Mouse (Mus musculus) E14TG2a.4 (cell line): ENCODE results near the gene Got1.

Source experiments
- CTCF ChIP-seq: conservative IDR thresholded peaks from 2 replicates; pipeline ENCODE4 v1.5.1; 2014; ENCODE audit warnings: low read length
- NANOG ChIP-seq: IDR thresholded peaks from 2 replicates; pipeline ENCODE4 v1.6.1; 2014; ENCODE audit warnings: borderline replicate concordance, low read length, mixed read lengths
- POU5F1 ChIP-seq: IDR thresholded peaks from 2 replicates; pipeline ENCODE4 v1.6.1; 2014; ENCODE audit warnings: low read length, borderline replicate concordance

- TF ChIP-seq CTCF (no peak), NANOG (no peak), POU5F1 (no peak)
These were observed 72.2 kb downstream of the Got1 start for GRCm38 (mm10) chr19:43452176-43452575.
